Mouse (Mus musculus): ENCODE data around the gene Ptpdc1. TPM values are rescaled to one million over a fixed set of nuclear protein-coding genes. Genes with fewer than 3 reads are reported as not detected.
A peak's percentile ranks its signal among the peaks of the same experiment; 100 is the strongest.

Gene Ptpdc1
- polyA plus RNA-seq (2011; ENCODE audit: insufficient read length, low read depth, missing spikeins), result 15.4 and 15.7 TPM in 2 replicates

- Histone ChIP-seq H3K4me1 (ENCODE audit: control insufficient read depth, insufficient read depth, low read length) (no peaks in the 10 kb centered on the region), H3K4me3 (ENCODE audit: insufficient read depth, low read length) (peak within 1 kb of the TSS; percentile 76), H3K27ac (ENCODE audit: insufficient read depth, low read length) (peak within 1 kb of the TSS; percentile 74)
- no peak for TF ChIP-seq CTCF (IDR thresholded peaks at IDR 0.05; ENCODE audit: borderline replicate concordance, insufficient read depth, low read length)
- peak; percentile 51 for TF ChIP-seq POLR2A (IDR thresholded peaks at IDR 0.05; ENCODE audit: low read depth, low read length)
Observed at GRCm38 (mm10) chr13:48625433-48626184, at the start of gene Ptpdc1. Ptpdc1 (minus strand) TSS chr13:48625664.

DNA sequence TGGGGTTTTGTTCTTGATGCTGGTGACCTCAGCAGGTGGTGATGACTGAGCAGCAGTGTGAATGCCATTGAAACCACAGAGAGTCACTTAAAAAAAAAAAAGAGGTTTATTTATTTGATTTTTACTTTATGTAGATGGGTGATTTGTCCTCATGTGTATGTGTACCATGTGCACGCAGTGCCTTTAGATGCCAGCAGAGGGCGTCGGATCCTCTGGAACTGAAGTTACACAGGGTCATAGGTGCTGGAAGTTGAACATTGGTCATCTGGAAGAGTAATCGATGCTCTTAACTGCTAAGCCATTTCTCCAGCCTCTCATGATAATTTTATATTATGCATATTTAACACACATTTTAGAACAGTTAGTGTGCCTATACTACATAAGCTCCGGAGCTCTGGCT is 49.1 kb upstream of the Ptpdc1 start:
- no peak for TF ChIP-seq CTCF (IDR thresholded peaks at IDR 0.05; ENCODE audit: borderline replicate concordance, insufficient read depth, low read length)
- no peak for TF ChIP-seq POLR2A (IDR thresholded peaks at IDR 0.05; ENCODE audit: low read depth, low read length)
- Histone ChIP-seq H3K4me3 (ENCODE audit: insufficient read depth, low read length) (no peak overlapping the region), H3K27ac (ENCODE audit: insufficient read depth, low read length) (no peak overlapping the region), H3K4me1 (ENCODE audit: control insufficient read depth, insufficient read depth, low read length) (no peaks in the 10 kb centered on the region)

DNA sequence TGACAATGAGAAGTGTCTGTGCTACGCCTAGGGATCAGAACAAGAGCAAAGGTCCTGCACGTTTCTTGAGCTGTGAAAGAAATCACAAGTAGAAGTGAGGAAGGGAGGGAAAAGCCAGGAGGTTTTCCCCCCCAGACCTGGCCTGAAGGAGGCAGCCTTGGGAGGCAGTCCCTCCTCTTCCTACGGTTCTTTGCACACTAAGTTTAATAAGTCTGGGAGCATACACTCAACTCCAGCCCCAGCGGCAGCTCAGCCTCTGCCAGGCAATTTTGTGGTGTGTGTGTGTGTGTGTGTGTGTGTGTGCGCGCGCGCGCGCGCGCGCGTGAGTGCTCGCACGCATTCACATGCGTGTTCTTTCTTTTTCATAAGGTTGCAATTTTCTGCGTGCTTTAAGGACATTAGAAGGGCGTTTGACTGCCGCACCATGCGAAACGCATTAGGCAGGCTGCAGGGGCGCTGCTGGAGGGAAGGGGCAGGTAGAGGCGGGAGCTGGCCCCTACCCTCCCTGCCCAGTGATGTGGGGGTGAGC is 46.9 kb upstream of the Ptpdc1 start:
- TF ChIP-seq POLR2A (IDR thresholded peaks at IDR 0.05; ENCODE audit: low read depth, low read length) (no peak), CTCF (IDR thresholded peaks at IDR 0.05; ENCODE audit: borderline replicate concordance, insufficient read depth, low read length) (no peak)
- no peak overlapping the region for H3K27ac ChIP-seq (ENCODE audit: insufficient read depth, low read length)
- no peak overlapping the region for H3K4me3 ChIP-seq (ENCODE audit: insufficient read depth, low read length)

DNA sequence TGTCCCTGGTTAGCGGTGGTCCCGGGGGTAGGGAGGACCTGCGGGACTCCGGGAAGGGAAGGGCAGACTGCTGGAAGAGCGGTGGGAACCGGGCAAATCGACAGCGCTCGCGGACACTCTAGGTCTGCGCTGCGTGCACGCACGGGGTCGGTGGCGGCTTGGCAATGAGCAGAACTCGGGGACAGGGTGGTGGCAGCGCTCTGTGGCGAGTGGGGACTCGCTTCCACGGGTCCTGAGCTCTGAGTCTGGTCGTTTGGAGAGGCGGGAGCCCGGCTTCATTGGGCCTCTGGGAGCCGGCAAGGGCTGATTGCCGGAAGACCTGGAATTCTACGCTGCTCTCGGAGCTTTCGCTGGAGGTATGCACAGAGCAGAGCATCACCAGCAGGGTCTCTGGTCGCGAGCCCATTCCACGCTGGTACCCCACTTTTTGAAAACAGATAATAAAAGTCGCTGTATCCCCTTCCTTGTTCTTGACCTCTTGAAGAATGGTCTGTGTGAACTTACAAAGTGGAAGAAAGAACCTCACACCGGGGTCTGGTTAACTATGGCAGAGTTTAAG is 43.6 kb upstream of the Ptpdc1 start:
- no peak overlapping the region for H3K27ac ChIP-seq (ENCODE audit: insufficient read depth, low read length)
- TF ChIP-seq POLR2A (IDR thresholded peaks at IDR 0.05; ENCODE audit: low read depth, low read length) (no peak), CTCF (IDR thresholded peaks at IDR 0.05; ENCODE audit: borderline replicate concordance, insufficient read depth, low read length) (no peak)

More for the DNA sequence above, 46.9 kb upstream of the Ptpdc1 start:
- no peaks in the 10 kb centered on the region for H3K4me1 ChIP-seq (ENCODE audit: control insufficient read depth, insufficient read depth, low read length)

GRCm38 (mm10) chr13:48668091-48668975 is 42.9 kb upstream of the Ptpdc1 start:
- TF ChIP-seq CTCF (IDR thresholded peaks at IDR 0.05; ENCODE audit: borderline replicate concordance, insufficient read depth, low read length) (no peak), POLR2A (IDR thresholded peaks at IDR 0.05; ENCODE audit: low read depth, low read length) (no peak)
- Histone ChIP-seq H3K4me1 (ENCODE audit: control insufficient read depth, insufficient read depth, low read length) (no peaks in the 10 kb centered on the region), H3K27ac (ENCODE audit: insufficient read depth, low read length) (no peak overlapping the region)

More for the DNA sequence above, 43.6 kb upstream of the Ptpdc1 start:
- H3K4me3 ChIP-seq (ENCODE audit: insufficient read depth, low read length), result peak overlapping the region; percentile 14; the same call in 1 of the 2 replicates
- no peaks in the 10 kb centered on the region for H3K4me1 ChIP-seq (ENCODE audit: control insufficient read depth, insufficient read depth, low read length)

DNA sequence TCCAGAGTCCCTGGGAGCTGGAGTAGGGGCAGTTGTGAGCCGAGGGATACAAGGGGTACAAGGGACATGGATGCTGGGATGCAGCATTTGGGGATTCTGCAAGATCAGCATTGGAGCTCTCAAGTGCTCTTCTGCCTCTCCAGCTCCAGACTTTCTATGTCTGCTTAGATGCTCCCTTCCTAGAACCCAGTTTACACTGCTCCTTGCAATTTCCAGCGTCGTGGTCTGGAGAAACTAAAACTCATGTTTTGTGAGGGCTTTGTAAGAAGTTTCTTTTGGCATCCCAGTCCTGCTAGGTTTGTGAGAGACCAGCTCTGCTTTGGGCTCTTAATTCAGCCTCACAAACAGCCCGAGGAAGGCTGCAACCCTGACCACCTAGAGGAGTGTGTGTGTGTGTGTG is 42.0 kb upstream of the Ptpdc1 start:
- no peak overlapping the region for H3K4me3 ChIP-seq (ENCODE audit: insufficient read depth, low read length)
- H3K27ac ChIP-seq (ENCODE audit: insufficient read depth, low read length), result no peak overlapping the region
- H3K4me1 ChIP-seq (ENCODE audit: control insufficient read depth, insufficient read depth, low read length), result no peaks in the 10 kb centered on the region
- no peak for TF ChIP-seq CTCF (IDR thresholded peaks at IDR 0.05; ENCODE audit: borderline replicate concordance, insufficient read depth, low read length)
- TF ChIP-seq POLR2A (IDR thresholded peaks at IDR 0.05; ENCODE audit: low read depth, low read length), result no peak

More at GRCm38 (mm10) chr13:48668091-48668975, 42.9 kb upstream of the Ptpdc1 start:
- H3K4me3 ChIP-seq (ENCODE audit: insufficient read depth, low read length), result no peak overlapping the region

GRCm38 (mm10) chr13:48665656-48666597 is 40.5 kb upstream of the Ptpdc1 start:
- TF ChIP-seq CTCF (IDR thresholded peaks at IDR 0.05; ENCODE audit: borderline replicate concordance, insufficient read depth, low read length), result no peak
- no peak for TF ChIP-seq POLR2A (IDR thresholded peaks at IDR 0.05; ENCODE audit: low read depth, low read length)
- no peaks in the 10 kb centered on the region for H3K4me1 ChIP-seq (ENCODE audit: control insufficient read depth, insufficient read depth, low read length)
- no peak overlapping the region for H3K4me3 ChIP-seq (ENCODE audit: insufficient read depth, low read length)
- H3K27ac ChIP-seq (ENCODE audit: insufficient read depth, low read length), result no peak overlapping the region

GRCm38 (mm10) chr13:48664916-48665655 is 39.6 kb upstream of the Ptpdc1 start:
- Histone ChIP-seq H3K4me1 (ENCODE audit: control insufficient read depth, insufficient read depth, low read length) (no peaks in the 10 kb centered on the region), H3K4me3 (ENCODE audit: insufficient read depth, low read length) (peak overlapping the region; percentile 0; the same call in 1 of the 2 replicates), H3K27ac (ENCODE audit: insufficient read depth, low read length) (no peak overlapping the region)
- no peak for TF ChIP-seq POLR2A (IDR thresholded peaks at IDR 0.05; ENCODE audit: low read depth, low read length)
- no peak for TF ChIP-seq CTCF (IDR thresholded peaks at IDR 0.05; ENCODE audit: borderline replicate concordance, insufficient read depth, low read length)
